Mouse (Mus musculus): ENCODE results near the gene Diaph2. TPM values are rescaled to one million over a fixed set of nuclear protein-coding genes. Genes with fewer than 3 reads are reported as not detected.
"Not testable (repeated sequence)": the region's sequence is repeated elsewhere in the genome, so short reads cannot be mapped to it uniquely, and the experiment has no call there.

Diaph2 gene
- total RNA-seq, 4 experiments from 2014 or later, result 20.7 to 39.9 (median 28.8) TPM

DNA sequence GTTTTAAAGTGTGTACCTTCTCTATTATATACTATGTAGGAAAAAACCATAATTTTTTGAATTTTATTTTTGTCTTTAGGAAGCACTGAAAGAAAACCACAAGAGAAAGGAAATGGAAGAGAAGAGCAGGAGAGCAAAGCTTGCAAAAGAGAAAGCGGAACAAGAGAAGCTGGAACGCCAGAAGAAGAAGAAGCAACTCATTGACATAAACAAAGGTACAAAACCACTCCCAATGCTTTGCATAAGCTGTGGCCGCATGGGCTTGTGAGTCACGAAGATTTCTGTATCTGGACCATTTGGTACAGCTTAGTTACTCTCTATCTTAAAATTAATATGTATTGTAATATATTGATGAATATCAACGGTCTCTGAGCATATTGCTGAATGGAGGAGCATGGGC lies 540.2 kb downstream of the Diaph2 start:
- DNase-seq, result no peak

DNA sequence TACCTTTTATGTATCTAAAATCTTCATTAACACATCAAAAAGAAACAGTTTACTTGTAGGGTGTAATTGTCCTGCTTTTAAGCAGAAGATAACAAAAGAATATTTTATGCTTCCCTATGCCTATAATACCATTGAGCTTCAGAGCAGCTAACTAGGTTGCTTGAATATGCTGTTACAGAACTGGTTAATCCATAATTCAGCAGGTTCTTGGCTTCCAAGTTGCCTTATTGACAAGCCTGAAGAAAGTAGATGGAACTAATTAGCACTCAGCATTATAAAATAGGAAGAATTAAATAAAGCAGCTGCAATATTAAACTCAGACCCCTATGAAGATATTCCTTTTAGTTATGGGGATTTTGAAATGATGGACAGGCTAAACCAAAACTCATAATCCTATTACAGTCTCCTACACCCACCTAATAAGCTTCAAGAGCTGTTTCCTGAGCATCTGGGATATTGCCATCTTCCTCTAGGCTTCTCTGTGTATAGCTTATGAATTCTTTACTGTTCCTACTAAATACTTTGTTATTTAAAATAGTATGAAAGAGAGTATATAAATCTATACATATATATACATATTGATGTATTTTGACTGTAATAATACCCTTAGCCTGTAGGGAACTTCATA lies 601.4 kb downstream of the Diaph2 start:
- no peak for DNase-seq

DNA sequence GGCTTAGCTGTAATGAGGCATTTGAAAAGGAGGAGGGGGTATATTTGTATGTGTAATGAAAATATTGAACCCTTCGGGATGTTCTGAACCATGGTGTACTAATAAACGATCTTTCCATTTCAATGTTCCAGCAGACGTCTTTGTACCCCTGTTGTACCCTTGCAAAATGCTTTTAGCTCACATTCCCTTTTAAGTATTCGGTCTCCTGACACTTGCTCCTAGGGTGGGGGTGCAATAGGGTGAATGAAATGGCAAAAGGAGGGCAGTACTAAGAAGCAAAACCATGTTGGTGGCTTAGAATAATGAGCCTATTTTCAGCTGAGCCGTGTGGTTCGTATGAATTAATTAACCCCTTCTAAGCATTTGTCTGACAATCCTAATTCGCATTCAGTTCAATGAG lies 601.9 kb downstream of the Diaph2 start:
- no peak for DNase-seq

DNA sequence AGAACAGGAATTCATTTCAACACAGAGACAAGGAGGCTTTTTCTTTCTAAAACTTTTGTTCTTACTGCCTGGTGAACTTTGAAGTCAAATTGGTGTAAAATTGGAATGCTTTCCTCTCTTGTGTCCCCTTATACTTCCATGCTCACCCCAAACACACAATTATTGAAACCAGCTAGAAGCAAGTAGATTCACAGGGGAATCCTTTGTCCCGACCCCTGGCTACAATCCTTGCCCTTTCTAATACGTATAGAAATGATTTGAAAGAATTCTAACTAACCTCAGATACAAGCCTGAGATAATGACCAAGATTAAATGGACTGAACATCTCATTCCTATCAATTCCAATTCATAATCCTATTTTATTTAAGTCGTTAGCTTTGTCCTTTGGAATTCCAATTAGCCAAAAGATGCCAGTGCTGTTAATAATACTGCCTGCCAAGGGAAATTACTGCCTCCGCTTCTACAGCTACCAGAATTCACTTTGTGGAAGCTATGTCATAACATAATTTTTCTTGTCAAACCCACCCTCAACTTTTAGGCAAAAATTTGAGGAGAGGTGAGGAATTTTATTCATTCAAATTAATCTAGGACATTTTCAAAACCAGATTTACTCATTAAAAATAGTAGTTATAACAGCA lies 644.1 kb downstream of the Diaph2 start:
- DNase-seq, result no peak

DNA sequence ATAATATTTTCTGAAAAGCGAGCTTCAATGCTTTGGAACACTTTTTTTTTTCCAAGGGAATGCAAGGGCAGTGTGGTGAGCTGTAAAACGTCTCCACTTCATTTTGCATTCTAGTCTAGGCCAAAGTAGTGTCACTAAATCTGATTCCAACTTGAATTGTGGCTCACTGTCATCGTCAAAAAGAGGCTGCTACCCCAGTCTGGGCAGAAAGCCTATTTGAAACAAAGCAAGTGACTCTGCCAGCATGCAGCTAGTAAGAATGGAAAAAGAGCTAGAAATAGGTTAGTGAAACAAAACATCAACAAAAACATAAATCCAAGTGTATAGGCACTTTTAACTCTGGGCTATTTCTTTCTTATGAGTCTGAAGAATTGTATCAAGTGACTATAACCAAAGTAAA lies 653.7 kb downstream of the Diaph2 start:
- no peak for DNase-seq

DNA sequence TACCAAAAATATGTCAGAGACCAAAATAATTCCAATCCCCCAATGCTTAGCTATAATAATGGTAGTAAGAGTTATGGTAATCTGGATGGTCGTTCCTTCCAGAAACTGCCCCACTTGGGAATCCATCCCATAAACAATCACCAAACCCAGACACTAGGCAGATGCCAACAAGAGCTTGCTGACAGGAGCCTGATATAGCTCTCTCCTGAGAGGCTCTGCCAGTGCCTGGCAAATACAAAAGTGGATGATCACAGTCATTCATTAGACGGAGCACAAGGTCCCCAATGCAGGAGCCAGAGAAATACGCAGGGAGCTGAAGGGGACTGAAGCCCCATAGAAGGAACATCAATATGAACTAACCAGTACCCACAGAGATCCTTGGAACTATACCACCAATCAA lies 657.9 kb downstream of the Diaph2 start:
- DNase-seq, result not testable (repeated sequence)

DNA sequence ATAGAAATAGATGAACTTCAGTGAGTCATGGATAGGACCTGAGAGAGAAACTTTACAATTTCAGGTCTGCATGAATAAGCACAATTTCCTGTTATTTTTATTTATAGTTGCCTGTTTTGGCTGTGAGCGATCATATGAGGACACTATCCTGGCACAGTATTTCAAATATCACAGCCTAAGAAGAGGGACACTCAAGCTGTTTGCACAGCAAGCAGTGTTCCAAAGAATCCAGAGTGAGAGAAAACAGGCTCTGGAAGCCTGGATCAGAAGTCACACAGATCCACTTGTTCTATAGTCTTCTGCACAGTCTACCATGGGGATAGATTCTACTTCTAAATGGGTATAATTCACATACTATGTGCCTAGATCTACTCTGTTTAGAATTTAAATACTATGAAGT lies 659.4 kb downstream of the Diaph2 start:
- DNase-seq, result no peak

DNA sequence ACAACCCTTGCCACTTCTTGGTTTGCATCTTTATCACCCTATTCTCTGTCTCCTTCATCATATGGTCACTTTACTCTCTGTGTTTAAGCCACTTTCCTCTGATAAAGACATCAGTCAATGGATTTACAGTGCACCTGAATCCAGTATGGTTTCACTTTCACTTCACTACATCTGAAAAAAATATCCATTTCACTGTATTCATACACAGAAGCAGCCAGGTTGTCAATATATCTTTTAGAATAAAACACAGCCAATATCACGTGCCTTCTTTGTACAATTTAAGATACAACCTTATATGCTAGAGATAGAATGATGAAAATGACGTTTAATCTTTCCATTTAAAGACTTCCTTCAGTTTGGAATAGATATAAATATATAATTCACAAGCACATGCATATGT lies 673.6 kb downstream of the Diaph2 start:
- DNase-seq, result no peak

DNA sequence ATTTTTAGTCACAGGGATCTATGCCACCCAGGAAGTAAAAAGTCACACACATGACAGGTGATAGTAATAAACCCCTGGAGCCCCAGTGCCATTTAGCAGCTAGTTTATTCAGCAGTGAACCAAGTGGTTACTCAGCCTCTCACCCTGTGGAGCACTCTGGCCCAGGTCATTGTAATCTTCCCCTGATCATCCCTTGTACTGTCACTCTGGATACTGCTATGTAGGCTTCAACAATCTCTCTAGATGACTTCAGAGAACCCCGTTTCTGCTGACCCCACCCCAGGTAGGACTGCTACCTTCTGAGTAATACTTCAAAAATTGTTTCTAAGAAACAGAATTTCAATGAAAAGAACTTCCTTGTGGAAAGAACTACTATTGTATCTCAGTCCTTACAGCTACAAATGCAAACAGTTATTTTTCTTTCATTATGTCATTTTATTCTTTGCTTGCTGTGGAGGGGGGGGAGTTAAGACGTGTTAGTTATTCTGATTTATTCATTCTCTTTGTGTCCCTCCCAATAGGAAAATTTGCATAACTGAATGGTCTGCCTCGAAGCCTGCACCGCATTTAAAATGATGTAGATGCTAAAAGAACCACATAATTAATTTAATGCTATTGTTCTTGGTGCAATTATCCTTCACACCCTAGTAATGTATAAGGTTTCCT lies 702.4 kb downstream of the Diaph2 start:
- no peak for DNase-seq

DNA sequence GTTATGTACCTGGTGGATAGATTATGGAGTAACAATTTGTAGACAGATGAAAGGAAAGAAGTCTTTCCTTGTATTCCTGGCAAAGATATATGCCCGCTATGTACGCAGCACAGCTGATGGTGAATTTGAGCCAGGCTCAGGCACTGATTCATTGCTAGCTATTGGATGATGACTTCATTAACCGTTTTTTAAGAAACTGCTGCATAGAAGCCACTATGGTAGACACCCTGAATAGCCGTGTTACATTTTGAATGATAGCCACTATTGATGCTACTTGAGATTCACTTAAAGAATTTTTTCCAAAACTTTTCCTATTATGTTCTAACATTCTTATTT lies 702.9 kb downstream of the Diaph2 start:
- DNase-seq, result no peak

DNA sequence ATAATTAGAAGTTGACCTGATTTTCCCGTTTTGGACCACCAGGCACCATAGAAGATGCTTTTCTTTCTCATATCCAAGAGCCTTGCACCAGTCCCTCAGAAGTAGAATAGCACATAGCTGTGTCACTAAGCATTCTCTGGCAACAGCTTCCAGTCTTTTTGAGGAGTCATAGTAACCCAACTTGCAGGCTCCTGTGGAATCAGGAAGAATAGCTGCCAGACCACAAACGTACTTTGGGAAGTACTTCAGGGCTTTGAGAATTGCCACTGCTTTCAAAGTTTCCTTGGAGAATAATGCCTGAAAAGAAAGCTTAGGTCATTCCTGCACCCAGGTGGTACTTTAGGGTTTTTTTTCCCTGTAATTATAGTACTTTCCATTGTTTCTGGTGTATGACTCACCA lies 723.6 kb downstream of the Diaph2 start:
- DNase-seq, result no peak

DNA sequence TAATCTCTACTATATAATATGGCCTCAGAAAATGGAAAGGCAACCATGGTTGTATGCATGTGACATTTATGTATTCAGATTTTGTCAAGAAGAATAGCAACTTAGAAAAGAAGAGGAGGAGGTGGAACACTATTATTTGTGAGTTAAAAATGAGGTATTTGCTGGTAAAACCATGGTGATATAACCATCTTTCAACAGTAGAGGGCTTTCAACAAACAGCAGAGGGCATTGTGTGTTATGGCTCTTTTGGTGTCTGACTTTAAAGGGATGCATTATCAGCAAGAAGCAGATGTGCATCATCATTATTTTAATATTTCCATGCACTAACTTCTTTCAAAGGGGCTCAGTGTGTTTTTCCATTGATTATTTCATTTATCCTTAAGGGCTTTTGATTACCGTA lies 731.3 kb downstream of the Diaph2 start:
- DNase-seq, result no peak

DNA sequence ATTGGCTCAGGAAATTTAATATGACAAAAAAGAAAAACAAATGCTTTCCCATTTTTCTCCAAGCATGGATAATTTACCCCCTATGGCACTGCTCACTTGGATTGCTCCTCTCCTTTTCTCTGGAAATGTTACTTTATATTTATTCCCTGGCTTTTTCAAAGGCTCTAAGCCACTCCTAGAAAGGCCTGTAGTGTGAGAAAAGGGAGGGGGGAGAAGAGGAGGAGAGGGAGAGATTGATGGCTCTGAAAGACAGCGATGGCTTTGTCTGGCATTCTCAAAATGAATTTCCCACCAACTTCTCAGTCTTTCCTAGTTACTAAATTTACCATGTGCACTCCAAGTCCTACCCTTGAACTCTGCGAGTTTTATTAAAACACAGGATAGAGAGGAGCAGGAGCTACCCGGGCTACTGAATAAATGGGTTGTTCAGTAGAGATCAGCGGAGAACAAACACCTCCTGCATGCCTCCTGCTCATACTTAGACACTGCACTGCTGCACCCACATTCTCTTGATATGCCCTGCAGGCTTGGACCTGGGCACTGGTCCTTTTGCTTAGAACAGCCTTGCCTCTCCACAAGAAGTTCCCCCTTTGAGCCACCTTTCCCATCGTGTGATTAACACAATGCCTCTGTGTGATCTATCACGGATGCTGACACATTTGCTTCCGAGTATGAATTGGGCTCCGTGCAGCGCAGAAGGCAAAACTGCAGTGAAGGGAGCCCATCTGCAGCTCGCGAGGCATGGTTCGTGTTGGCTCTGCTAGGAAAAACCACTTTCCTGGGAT lies 753.3 kb downstream of the Diaph2 start:
- no peak for DNase-seq

DNA sequence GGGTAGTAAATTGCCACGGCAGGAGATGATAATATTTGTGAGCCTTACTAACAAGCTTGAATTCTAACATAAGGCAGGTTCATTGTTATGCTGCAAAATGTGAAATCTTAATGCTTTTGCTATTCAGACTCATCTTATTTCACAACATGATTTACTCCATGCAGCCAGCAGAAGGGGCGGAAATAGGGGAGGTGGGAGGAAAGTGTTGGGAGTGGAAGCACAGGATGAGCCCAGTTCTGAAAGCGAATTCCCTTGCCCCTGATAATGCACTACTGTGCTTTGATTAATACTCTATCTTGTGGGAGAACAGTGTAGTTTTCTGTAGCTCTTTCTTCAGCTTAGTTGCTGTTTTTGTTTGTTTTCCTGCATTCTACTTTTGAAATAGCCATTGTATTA lies 753.9 kb downstream of the Diaph2 start:
- no peak for DNase-seq

DNA sequence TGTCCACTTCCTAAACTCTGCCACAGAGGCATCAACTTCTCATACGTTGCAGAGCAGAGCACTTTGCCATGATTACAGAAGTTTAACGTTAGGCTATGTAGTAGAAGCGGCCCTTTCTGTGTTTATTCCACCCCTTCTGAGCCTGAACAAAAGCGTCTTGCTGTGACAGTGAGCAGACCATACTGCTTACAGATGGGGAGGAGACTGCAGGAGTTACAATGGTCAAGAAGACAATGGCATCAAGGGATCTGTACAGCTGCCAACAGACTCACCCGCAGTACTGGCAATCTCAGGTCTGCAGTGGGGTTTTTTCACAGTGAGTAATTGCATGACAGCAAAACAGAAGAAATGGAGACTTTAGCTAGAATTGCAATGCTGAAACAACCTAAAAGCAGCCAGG lies 756.1 kb downstream of the Diaph2 start:
- no peak for DNase-seq

All from adrenal gland, adult 8-10 months (tissue).